In the genomic region with DNA sequence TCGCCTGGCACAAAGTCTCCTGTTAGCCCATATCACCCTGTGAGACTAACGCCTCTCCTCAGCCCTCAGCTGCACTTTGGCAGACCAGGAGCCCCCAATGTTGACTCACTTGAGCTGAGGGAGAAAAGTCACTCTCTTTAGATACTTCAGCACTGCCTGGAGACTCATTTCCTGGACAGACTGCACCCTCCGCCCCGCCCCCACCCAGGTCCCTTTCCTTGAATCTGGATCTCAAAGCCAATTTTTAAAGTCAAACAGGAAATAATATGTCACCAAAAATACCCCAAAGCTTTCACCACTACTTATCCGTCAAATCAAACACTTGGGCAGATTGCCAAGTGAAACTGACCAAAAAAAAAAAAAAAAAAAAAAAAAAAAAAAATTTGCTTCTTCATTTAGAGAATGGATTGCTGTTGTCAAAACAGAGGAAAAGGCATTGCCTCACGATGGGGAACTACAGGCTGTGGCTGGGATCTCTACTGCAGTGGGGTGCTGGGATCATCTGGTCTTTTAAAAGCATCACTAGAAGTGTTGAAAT, we compare ENCODE assay signal across 12 mouse cellular contexts. TPM values are rescaled to one million over a fixed set of nuclear protein-coding genes. Genes with fewer than 3 reads are reported as not detected.
DNase-seq lines count a peak whose midpoint lies in the region; ATAC-seq and TF ChIP-seq lines count a peak whose summit lies in the region.
"Had no signal": no experiment of that assay in that cellular context is flagged by ENCODE, and none has a peak within 500 bp of the region (broad histone marks: within the 10 kb centered on the region; RNA-seq: fewer than 3 reads in every experiment).

No protein-coding gene starts in this region.

- TF ChIP-seq RAD21 in MEL (IDR thresholded peaks at IDR 0.05; ENCODE audit: low read depth, low read length): no peak

- H3K9me3 ChIP-seq in heart, embryonic 14.5 days (ENCODE audit: control insufficient read depth, low read length): no peaks in the 10 kb centered on the region
- no peaks in the 10 kb centered on the region for H3K9me3 ChIP-seq in MEL (replicated peaks; ENCODE audit: insufficient read depth, low read length)
- no peaks in the 10 kb centered on the region for H3K9me3 ChIP-seq in intestine, embryonic 16.5 days (ENCODE audit: control insufficient read depth, low read length)

- ATAC-seq in heart, embryonic 14.5 days (ENCODE audit: insufficient number of reproducible peaks, insufficient read depth, low FRiP score, low read depth): peak; percentile 43; the same call in 1 of the 2 replicates
- peak; percentile 63 for ATAC-seq in intestine, embryonic 16.5 days
- ATAC-seq: forebrain, postnatal 0 days had no signal

- intact Hi-C loops in heart, postnatal 25 days (cut with DNase I): no loop called here

- 55% methylated on average over 6 of the region's 6 CpGs for WGBS in heart, embryonic 14.5 days
- 26% methylated on average over 6 of the region's 6 CpGs for WGBS in intestine, embryonic 16.5 days

- H3K27ac ChIP-seq in heart, embryonic 14.5 days (replicated peaks in 1 of 2; ENCODE audit: control insufficient read depth in 1 of 2, insufficient read depth in 1 of 2, low read depth in 2 of 2, low read length in 2 of 2): no peak overlapping the region
- no peak overlapping the region for H3K27ac ChIP-seq in MEL (ENCODE audit: control insufficient read depth, low read depth, low read length)
- H3K27ac ChIP-seq in intestine, embryonic 16.5 days (ENCODE audit: low read length): 0 out of 2 replicates have a peak overlapping the region, but pooled peaks have one; percentile 30
- H3K27ac ChIP-seq: hindbrain, embryonic 14.5 days had no signal

- no peaks in the 10 kb centered on the region for H3K27me3 ChIP-seq in heart, embryonic 14.5 days (ENCODE audit: control insufficient read depth, insufficient read depth, low read length)
- H3K27me3 ChIP-seq in MEL (ENCODE audit: control insufficient read depth in 1 of 2, insufficient read depth in 2 of 2, low read length in 2 of 2): no peaks in the 10 kb centered on the region
- H3K27me3 ChIP-seq in intestine, embryonic 16.5 days (replicated peaks; ENCODE audit: control insufficient read depth, insufficient read depth, low read length): no peaks in the 10 kb centered on the region

- no peak overlapping the region for H3K4me3 ChIP-seq in heart, embryonic 14.5 days (ENCODE audit: control insufficient read depth in 1 of 2, insufficient read depth in 1 of 2, low read depth in 1 of 2, low read length in 2 of 2)
- no peak overlapping the region for H3K4me3 ChIP-seq in MEL (ENCODE audit: control insufficient read depth in 1 of 2, insufficient read depth in 1 of 2, low read depth in 2 of 2, low read length in 2 of 2)
- H3K4me3 ChIP-seq in intestine, embryonic 16.5 days (ENCODE audit: low read length): no peak overlapping the region

- TF ChIP-seq CTCF in MEL (IDR thresholded peaks at IDR 0.05 in 2 of 3, conservative IDR thresholded peaks at IDR 0.05 in 1 of 3; ENCODE audit: control insufficient read depth in 1 of 3, insufficient read depth in 1 of 3, low read depth in 2 of 3, low read length in 3 of 3, poor library complexity in 1 of 3, severe bottlenecking in 1 of 3): no peak

- H3K4me1 ChIP-seq in heart, embryonic 14.5 days (ENCODE audit: control insufficient read depth in 2 of 2, insufficient read depth in 2 of 2, low read length in 2 of 2): peaks cover 1 to 2% of the 10 kb centered on the region in 2 experiments; a peak in 3 of 4 replicates
- peaks cover 4 to 5% of the 10 kb centered on the region in 2 experiments; a peak in 3 of 4 replicates for H3K4me1 ChIP-seq in MEL (ENCODE audit: control insufficient read depth in 1 of 2, insufficient read depth in 2 of 2, low read length in 2 of 2)
- H3K4me1 ChIP-seq in intestine, embryonic 16.5 days (ENCODE audit: control insufficient read depth, insufficient read depth, low read length): peaks cover 25% of the 10 kb centered on the region

- no peak for TF ChIP-seq EP300 in MEL (IDR thresholded peaks at IDR 0.05; ENCODE audit: low read depth in 1 of 2, low read length in 2 of 2)

- no peaks in the 10 kb centered on the region for H3K79me2 ChIP-seq in MEL (ENCODE audit: control insufficient read depth, insufficient read depth, low read length, poor library complexity)

- TF ChIP-seq POLR2A in MEL (IDR thresholded peaks at IDR 0.05; ENCODE audit: control insufficient read depth in 1 of 2, insufficient read depth in 1 of 2, low read depth in 1 of 2, low read length in 2 of 2, poor library complexity in 1 of 2): no peak

- H3K4me2 ChIP-seq in heart, embryonic 14.5 days (ENCODE audit: low read length): no peak overlapping the region
- H3K4me2 ChIP-seq in intestine, embryonic 16.5 days (ENCODE audit: low read depth, low read length): no peak overlapping the region
- H3K4me2 ChIP-seq: hindbrain, embryonic 14.5 days had no signal

- H3K9ac ChIP-seq in heart, embryonic 14.5 days (ENCODE audit: low read length): no peak overlapping the region
- H3K9ac ChIP-seq in MEL (ENCODE audit: control insufficient read depth, low read depth, low read length, poor library complexity, severe bottlenecking): no peak overlapping the region
- no peak overlapping the region for H3K9ac ChIP-seq in intestine, embryonic 16.5 days (ENCODE audit: low read depth, low read length)
- H3K9ac ChIP-seq: forebrain, postnatal 0 days; hindbrain, embryonic 14.5 days had no signal

- H3K36me3 ChIP-seq in heart, embryonic 14.5 days (ENCODE audit: control insufficient read depth, insufficient read depth, low read length): no peaks in the 10 kb centered on the region
- H3K36me3 ChIP-seq in MEL (ENCODE audit: control insufficient read depth in 1 of 2, insufficient read depth in 2 of 2, low read length in 2 of 2): peaks cover 0 to 10% of the 10 kb centered on the region in 2 experiments; a peak in 2 of 4 replicates
- H3K36me3 ChIP-seq in intestine, embryonic 16.5 days (ENCODE audit: control insufficient read depth, insufficient read depth, low read length): no peaks in the 10 kb centered on the region

- DNase-seq in heart, postnatal 25 days (ENCODE audit: low spot score): no peak
- DNase-seq in MEL (ENCODE audit: low read depth, low spot score): peak; percentile 51
- DNase-seq in natural killer cell, adult 2 months (ENCODE audit: low spot score in 2 of 2): peak; percentile 7 to 28
- DNase-seq in cerebellum, adult 9-11 months: no peak
- no peak for DNase-seq in embryo, embryonic 10.5 days (ENCODE audit: low spot score)
- no peak for DNase-seq in gastrocnemius, postnatal 25 days
- DNase-seq: adrenal gland, postnatal 36 days; forebrain, postnatal 0 days had no signal

TF ChIP-seq in MEL, 35 proteins besides CTCF, POLR2A, EP300 and RAD21:
- TF ChIP-seq HCFC1 (IDR thresholded peaks at IDR 0.05; ENCODE audit: low read depth, low read length) (no peak), ELF1 (IDR thresholded peaks at IDR 0.05; ENCODE audit: low read depth, low read length) (no peak), ZNF384 (IDR thresholded peaks at IDR 0.05; ENCODE audit: low read depth, low read length) (peak; percentile 94), SIN3A (IDR thresholded peaks at IDR 0.05; ENCODE audit: low read length) (no peak), TCF12 (IDR thresholded peaks at IDR 0.05; ENCODE audit: low read depth, low read length) (no peak), MAFK (IDR thresholded peaks at IDR 0.05; ENCODE audit: borderline replicate concordance, low read depth, low read length) (no peak), USF2 (IDR thresholded peaks at IDR 0.05; ENCODE audit: borderline replicate concordance in 1 of 2, insufficient read depth in 1 of 2, low read depth in 1 of 2, low read length in 2 of 2) (no peak), CHD1 (IDR thresholded peaks at IDR 0.05; ENCODE audit: low read depth, low read length) (no peak), POLR2AphosphoS2 (IDR thresholded peaks at IDR 0.05; ENCODE audit: low read length) (no peak), RCOR1 (IDR thresholded peaks at IDR 0.05; ENCODE audit: low read depth, low read length) (peak; percentile 46; the same call in 1 of the 2 replicates), POLR2AphosphoS5 (IDR thresholded peaks at IDR 0.05; ENCODE audit: borderline replicate concordance, low read depth, low read length) (no peak), USF1 (IDR thresholded peaks at IDR 0.05; ENCODE audit: low read depth, low read length) (no peak), MAZ (IDR thresholded peaks at IDR 0.05; ENCODE audit: low read depth, low read length) (no peak), ZC3H11A (IDR thresholded peaks at IDR 0.05; ENCODE audit: low read depth, low read length) (no peak), GATA1 (IDR thresholded peaks at IDR 0.05; ENCODE audit: low read depth, low read length) (no peak)

RNA-seq across cellular contexts. Expression of a gene that starts 21.4 kb away (rescaled TPM):
- not detected in 2 replicates for polyA plus RNA-seq in heart, embryonic 14.5 days (2014; fragmentation: Nextera tagmentation; extraction: Ambion mirVana)
- total RNA-seq in heart, postnatal 25 days (2021): not detected
- total RNA-seq in MEL (2012; rRNA removed): not detected in 2 replicates
- not detected for polyA plus RNA-seq in MEL (2012; ENCODE audit: insufficient read depth in 1 of 2, insufficient read length in 2 of 2, low read depth in 1 of 2, low replicate concordance in 2 of 2, missing spikeins in 1 of 2)
- polyA plus RNA-seq in intestine, embryonic 16.5 days (2015; fragmentation: Nextera tagmentation; extraction: Ambion mirVana): 0.29 and 0.45 TPM in 2 replicates
- not detected for total RNA-seq in gastrocnemius, postnatal 25 days (2021)
- total RNA-seq: adrenal gland, postnatal 36 days; forebrain, postnatal 0 days; megakaryocyte-erythroid progenitor cell, adult 5-6 weeks had no signal
- polyA plus RNA-seq: forebrain, postnatal 0 days had no signal

RNA-seq across cellular contexts. Expression of a gene that starts 26.8 kb away (rescaled TPM):
- polyA plus RNA-seq in heart, embryonic 14.5 days (2014; fragmentation: Nextera tagmentation; extraction: Ambion mirVana): 2.2 and 3.5 TPM in 2 replicates
- total RNA-seq in heart, postnatal 25 days (2021): 1 to 10 TPM; 1.2 to 1.6 TPM
- total RNA-seq in MEL (2012; rRNA removed): 3.8 and 4.0 TPM in 2 replicates
- 1 to 10 TPM in 1 of 2 experiments, not detected in 1; 4.2 TPM for polyA plus RNA-seq in MEL (2012; ENCODE audit: insufficient read depth in 1 of 2, insufficient read length in 2 of 2, low read depth in 1 of 2, low replicate concordance in 2 of 2, missing spikeins in 1 of 2)
- 27.3 and 27.5 TPM in 2 replicates for polyA plus RNA-seq in intestine, embryonic 16.5 days (2015; fragmentation: Nextera tagmentation; extraction: Ambion mirVana)
- 1 to 10 TPM in 1 of 2 experiments, under 1 TPM in 1; 0.96 to 1.4 TPM for total RNA-seq in gastrocnemius, postnatal 25 days (2021)

Comparison
In these comparisons a context has a peak if more than half of its experiments do, and no peak if none do; other contexts are left out.
1. DNase-seq: peak in MEL (single experiment) and natural killer cell, adult 2 months (2 of 2); none in heart, postnatal 25 days (single experiment), cerebellum, adult 9-11 months (single experiment), embryo, embryonic 10.5 days (single experiment) and gastrocnemius, postnatal 25 days (single experiment).